Mouse (Mus musculus): ENCODE measurements at regions not wholly inside any gene's neighbourhood (a gene's known extent, or its start where the extent isn't known, plus 50 kb on each side); places are given as distances from the start of the nearest gene placed in this dataset.

GRCm38 (mm10) chr19:55985518-55985917 lies 243.9 kb downstream of the Tcf7l2 start:
- peak; percentile 66 for DNase-seq (ENCODE audit: low read depth, low spot score)

- peak; percentile 82 for DNase-seq (ENCODE audit: low read depth, low spot score)
Observed at GRCm38 (mm10) chr19:55991791-55992726, 250.4 kb downstream of the Tcf7l2 start.

- peak; percentile 62 for DNase-seq (ENCODE audit: low read depth, low spot score)
Observed at GRCm38 (mm10) chr19:55992727-55993066, 251.1 kb downstream of the Tcf7l2 start.

GRCm38 (mm10) chr19:55995721-55996120 lies 254.1 kb downstream of the Tcf7l2 start:
- DNase-seq (ENCODE audit: low read depth, low spot score), result no peak

- no peak for DNase-seq (ENCODE audit: low read depth, low spot score)
Observed at GRCm38 (mm10) chr19:55998454-55999180, 257.0 kb downstream of the Tcf7l2 start.

- DNase-seq (ENCODE audit: low read depth, low spot score), result no peak
Observed at GRCm38 (mm10) chr19:55999409-55999808, 257.8 kb downstream of the Tcf7l2 start.

- no peak for DNase-seq (ENCODE audit: low read depth, low spot score)
Observed at GRCm38 (mm10) chr19:56001428-56001827, 259.8 kb downstream of the Tcf7l2 start.

- DNase-seq (ENCODE audit: low read depth, low spot score), result no peak
Observed at GRCm38 (mm10) chr19:56005886-56006285, 264.3 kb downstream of the Tcf7l2 start.

GRCm38 (mm10) chr19:56007433-56007832 lies 265.8 kb downstream of the Tcf7l2 start:
- no peak for DNase-seq (ENCODE audit: low read depth, low spot score)

- no peak for DNase-seq (ENCODE audit: low read depth, low spot score)
Observed at GRCm38 (mm10) chr19:56010766-56011165, 269.1 kb downstream of the Tcf7l2 start.

- DNase-seq (ENCODE audit: low read depth, low spot score), result no peak
Observed at GRCm38 (mm10) chr19:56011292-56011691, 269.7 kb downstream of the Tcf7l2 start.

- no peak for DNase-seq (ENCODE audit: low read depth, low spot score)
Observed at GRCm38 (mm10) chr19:56016548-56017346, 270.2 kb upstream of the Habp2 start.

GRCm38 (mm10) chr19:56017524-56017923 lies 269.4 kb upstream of the Habp2 start:
- no peak for DNase-seq (ENCODE audit: low read depth, low spot score)

GRCm38 (mm10) chr19:56019143-56019542 lies 267.8 kb upstream of the Habp2 start:
- DNase-seq (ENCODE audit: low read depth, low spot score), result no peak

GRCm38 (mm10) chr19:56022348-56022747 lies 264.6 kb upstream of the Habp2 start:
- no peak for DNase-seq (ENCODE audit: low read depth, low spot score)

- DNase-seq (ENCODE audit: low read depth, low spot score), result no peak
Observed at GRCm38 (mm10) chr19:56024599-56024998, 262.3 kb upstream of the Habp2 start.

- peak; percentile 76 for DNase-seq (ENCODE audit: low read depth, low spot score)
Observed at GRCm38 (mm10) chr19:56029428-56030281, 257.3 kb upstream of the Habp2 start.

- no peak for DNase-seq (ENCODE audit: low read depth, low spot score)
Observed at GRCm38 (mm10) chr19:56030401-56030925, 256.5 kb upstream of the Habp2 start.

- DNase-seq (ENCODE audit: low read depth, low spot score), result no peak
Observed at GRCm38 (mm10) chr19:56034552-56034951, 252.4 kb upstream of the Habp2 start.

- no peak for DNase-seq (ENCODE audit: low read depth, low spot score)
Observed at GRCm38 (mm10) chr19:56037584-56037983, 249.4 kb upstream of the Habp2 start.

Data from brain, adult 2 months (tissue).